Mouse (Mus musculus) hindbrain, embryonic 11.5 days (tissue): ENCODE measurements at regions not wholly inside any gene's neighbourhood (a gene's known extent, or its start where the extent isn't known, plus 50 kb on each side); places are given as distances from the start of the nearest gene placed in this dataset.
"Not testable (repeated sequence)": the region's sequence is repeated elsewhere in the genome, so short reads cannot be mapped to it uniquely, and the experiment has no call there.

Source experiments
- ATAC-seq: fragments of 200-750 bp; cut with Nextera tagmentation; 2 replicates; pipeline ENCODE4 v1.8.0; 2017; ENCODE audit warnings: mild to moderate bottlenecking, moderate TSS enrichment, moderate library complexity; ENCODE audit not compliant: low FRiP score
- DNase-seq: peaks from one replicate; pipeline ENCODE4 v3.0.0-alpha.2; 2015; ENCODE audit warnings: low spot score
- H3K27ac ChIP-seq: fragments of 300-500 bp; sonication (generic); 2 replicates; pipeline ENCODE4 v1.5.1; 2014; ENCODE audit warnings: mild to moderate bottlenecking, low read depth, low read length
- H3K27me3 ChIP-seq: fragments of 300-500 bp; sonication (generic); 2 replicates; pipeline ENCODE4 v1.6.1; 2014; ENCODE audit warnings: mild to moderate bottlenecking, low read length, moderate library complexity, mixed read lengths; ENCODE audit not compliant: control insufficient read depth, insufficient read depth
- H3K36me3 ChIP-seq: fragments of 300-500 bp; sonication (generic); 2 replicates; pipeline ENCODE4 v1.6.1; 2014; ENCODE audit warnings: mild to moderate bottlenecking, low read length, moderate library complexity, mixed read lengths; ENCODE audit not compliant: control insufficient read depth, insufficient read depth
- H3K4me1 ChIP-seq: fragments of 300-500 bp; sonication (generic); replicated peaks from 2 replicates; pipeline ENCODE4 v1.6.1; 2014; ENCODE audit warnings: low read length, mixed read lengths; ENCODE audit not compliant: control insufficient read depth, insufficient read depth
- H3K4me2 ChIP-seq: fragments of 300-500 bp; sonication (generic); replicated peaks from 2 replicates; pipeline ENCODE4 v1.6.1; 2014; ENCODE audit warnings: mild to moderate bottlenecking, low read depth, low read length
- H3K4me3 ChIP-seq: fragments of 300-500 bp; sonication (generic); 2 replicates; pipeline ENCODE4 v1.5.1; 2014; ENCODE audit warnings: low read depth, low read length
- H3K9ac ChIP-seq: fragments of 300-500 bp; sonication (generic); 2 replicates; pipeline ENCODE4 v1.6.1; 2014; ENCODE audit warnings: low read depth, low read length
- H3K9me3 ChIP-seq: fragments of 300-500 bp; sonication (generic); 2 replicates; pipeline ENCODE4 v1.6.1; 2016; ENCODE audit warnings: low read length; ENCODE audit not compliant: control insufficient read depth
- WGBS: fragments of 180-500 bp; shearing (Covaris S2); extraction: QIAGEN DNeasy Blood & Tissue Kit; methylation state at CpG from one replicate; pipeline ENCODE4 v1.1.7; 2014; 5-methylcytosine and 5-hydroxymethylcytosine counted together

DNA sequence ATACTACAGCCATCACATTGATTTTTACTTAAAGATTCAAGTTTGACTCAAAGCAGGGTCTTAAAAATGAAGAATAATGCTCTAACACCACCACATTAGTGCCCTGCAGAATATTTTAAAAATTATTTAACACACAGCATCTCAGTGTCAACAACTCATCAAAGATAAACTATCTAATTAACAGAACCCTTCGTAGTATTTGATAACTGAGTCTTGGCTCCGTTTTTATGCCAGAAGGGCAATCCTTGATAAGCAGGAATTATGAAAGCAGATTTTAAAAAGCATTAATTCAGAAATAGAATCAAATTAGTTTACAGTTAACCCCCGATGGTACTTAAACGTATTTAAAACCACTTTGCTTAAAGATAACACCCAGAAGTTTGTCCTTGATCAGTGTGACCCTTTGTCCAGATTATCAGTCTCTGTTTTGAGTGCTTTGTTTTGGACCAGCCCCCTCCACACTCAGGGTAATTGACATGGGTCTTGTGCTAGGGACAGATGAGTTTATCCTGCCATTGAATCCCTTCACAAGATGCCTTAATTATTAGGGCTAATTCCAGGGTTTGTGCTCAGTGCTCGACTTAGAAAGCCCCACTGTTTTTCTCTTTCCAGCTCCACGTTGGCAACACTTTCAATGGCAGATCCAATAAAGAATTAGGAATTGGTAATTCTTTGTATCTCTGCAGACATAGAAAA, 69.4 kb upstream of the Dph6 start:
- H3K36me3 ChIP-seq = no peaks in the 10 kb centered on the region
- H3K4me3 ChIP-seq = no peak overlapping the region
- ATAC-seq (no peak), DNase-seq (no peak)
- 78% methylated on average over 6 of the region's 6 CpGs for WGBS
- no peak overlapping the region for H3K27ac ChIP-seq
- no peaks in the 10 kb centered on the region for H3K9me3 ChIP-seq
- H3K4me2 ChIP-seq = no peak overlapping the region
- no peaks in the 10 kb centered on the region for H3K27me3 ChIP-seq
- H3K9ac ChIP-seq = no peak overlapping the region
- no peaks in the 10 kb centered on the region for H3K4me1 ChIP-seq

- Histone ChIP-seq H3K4me1 (no peaks in the 10 kb centered on the region), H3K4me3 (no peak overlapping the region), H3K9ac (no peak overlapping the region), H3K36me3 (no peaks in the 10 kb centered on the region), H3K9me3 (no peaks in the 10 kb centered on the region), H3K27me3 (no peaks in the 10 kb centered on the region), H3K4me2 (no peak overlapping the region), H3K27ac (no peak overlapping the region)
- ATAC-seq (no peak), DNase-seq (no peak)
- 85% methylated on average over 1 of the region's 1 CpGs for WGBS
Measured at GRCm38 (mm10) chr2:114727197-114727596, 72.4 kb upstream of the Dph6 start.

DNA sequence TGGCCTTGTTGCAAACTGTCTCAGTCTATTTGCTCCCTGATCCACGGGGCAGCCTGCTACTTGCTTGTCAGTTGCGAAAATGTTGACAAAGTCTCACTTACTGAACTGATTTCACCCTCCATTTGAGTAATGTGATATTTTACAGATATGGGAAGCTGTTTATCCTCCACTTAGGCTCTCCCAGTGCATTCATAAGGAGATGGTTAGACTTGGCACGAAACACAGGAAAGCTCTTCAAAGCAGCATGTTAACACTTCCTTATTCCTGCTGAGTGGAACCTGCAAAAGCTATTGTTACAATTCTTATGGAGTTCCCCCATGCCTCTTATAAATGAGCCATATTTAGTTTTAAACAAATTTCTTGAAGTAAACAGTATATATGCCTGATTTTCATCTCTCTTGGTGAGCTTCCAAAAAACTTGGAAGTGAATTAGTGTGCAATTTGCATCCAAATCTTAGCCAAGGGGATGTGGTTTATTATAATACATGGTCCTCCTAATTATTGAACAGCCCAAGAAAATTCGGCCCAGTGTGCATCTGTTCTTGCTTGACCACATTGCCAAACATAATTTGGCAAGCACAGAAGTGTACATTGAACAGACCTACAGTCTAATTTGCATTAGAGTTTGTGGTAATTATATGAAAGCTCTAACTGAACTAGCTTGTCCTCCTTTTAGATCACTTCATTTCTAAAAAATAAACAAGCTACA, 80.3 kb upstream of the Dph6 start:
- 75% methylated on average over 4 of the region's 4 CpGs for WGBS
- H3K4me3 ChIP-seq = no peak overlapping the region
- no peak overlapping the region for H3K4me2 ChIP-seq
- no peaks in the 10 kb centered on the region for H3K4me1 ChIP-seq
- H3K9ac ChIP-seq = no peak overlapping the region
- DNase-seq = no peak
- no peak for ATAC-seq
- no peaks in the 10 kb centered on the region for H3K9me3 ChIP-seq
- no peak overlapping the region for H3K27ac ChIP-seq
- no peaks in the 10 kb centered on the region for H3K36me3 ChIP-seq
- no peaks in the 10 kb centered on the region for H3K27me3 ChIP-seq

DNA sequence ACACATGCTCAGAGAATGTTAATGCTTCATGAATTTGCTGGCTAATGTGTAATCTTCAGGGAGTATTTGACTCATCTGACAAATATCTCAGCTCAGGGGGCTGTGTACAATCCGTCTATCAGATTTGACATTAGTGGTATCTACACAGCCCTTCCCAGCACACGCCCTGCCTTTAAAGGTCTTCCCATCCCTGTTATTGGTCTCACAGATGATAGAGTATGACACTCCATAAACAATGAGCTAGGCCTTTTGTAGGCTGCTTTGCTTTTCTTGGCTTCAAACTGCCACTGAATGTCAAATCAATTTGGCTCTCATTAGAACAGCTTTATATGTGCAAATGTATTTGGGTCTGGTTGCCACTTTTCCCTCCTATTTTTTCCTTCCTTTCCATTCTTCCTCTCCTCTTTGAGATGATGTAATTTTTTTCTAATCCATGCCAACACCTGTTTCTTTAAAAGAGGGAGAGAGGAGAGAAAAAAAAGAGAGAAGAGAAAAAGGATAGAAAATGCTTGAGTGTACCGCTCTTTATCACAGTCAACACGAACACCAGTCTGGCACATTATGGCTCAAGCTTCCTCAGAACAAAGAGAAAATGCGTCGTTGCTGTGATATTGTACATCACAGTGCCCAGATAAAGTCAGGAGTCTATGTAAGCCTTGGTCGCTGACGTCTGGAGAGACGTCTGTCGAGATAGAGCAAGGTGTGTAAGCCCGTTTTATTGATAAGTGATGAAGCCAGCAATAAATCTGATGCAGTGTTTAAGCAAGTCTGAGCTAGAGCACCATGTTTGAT, 84.9 kb upstream of the Dph6 start:
- Histone ChIP-seq H3K9ac (no peak overlapping the region), H3K4me2 (no peak overlapping the region), H3K27ac (no peak overlapping the region), H3K4me3 (no peak overlapping the region), H3K27me3 (no peaks in the 10 kb centered on the region), H3K4me1 (no peaks in the 10 kb centered on the region), H3K9me3 (no peaks in the 10 kb centered on the region), H3K36me3 (no peaks in the 10 kb centered on the region)
- no peak for ATAC-seq
- 90% methylated on average over 11 of the region's 11 CpGs for WGBS
- no peak for DNase-seq

DNA sequence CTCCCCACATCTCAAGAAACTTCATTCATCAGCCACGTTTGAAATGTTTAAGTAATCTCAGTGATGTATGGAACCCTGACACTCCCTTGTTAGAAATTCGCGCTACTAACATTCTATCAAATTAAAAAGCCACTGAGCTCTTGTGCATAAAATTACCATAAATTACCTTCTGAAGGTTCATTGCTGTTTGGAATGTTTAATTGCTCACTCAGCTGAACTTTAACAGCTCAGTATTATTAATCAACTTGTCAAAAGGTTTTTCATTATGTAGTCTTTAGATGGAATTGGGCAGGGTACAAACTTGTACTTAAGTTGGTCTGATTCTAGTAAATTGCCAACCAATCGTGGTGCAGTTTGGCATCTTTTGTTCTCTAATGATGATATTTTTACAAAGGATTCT, 108.5 kb upstream of the Dph6 start:
- no peaks in the 10 kb centered on the region for H3K9me3 ChIP-seq
- WGBS = 49% methylated on average over 4 of the region's 4 CpGs

DNA sequence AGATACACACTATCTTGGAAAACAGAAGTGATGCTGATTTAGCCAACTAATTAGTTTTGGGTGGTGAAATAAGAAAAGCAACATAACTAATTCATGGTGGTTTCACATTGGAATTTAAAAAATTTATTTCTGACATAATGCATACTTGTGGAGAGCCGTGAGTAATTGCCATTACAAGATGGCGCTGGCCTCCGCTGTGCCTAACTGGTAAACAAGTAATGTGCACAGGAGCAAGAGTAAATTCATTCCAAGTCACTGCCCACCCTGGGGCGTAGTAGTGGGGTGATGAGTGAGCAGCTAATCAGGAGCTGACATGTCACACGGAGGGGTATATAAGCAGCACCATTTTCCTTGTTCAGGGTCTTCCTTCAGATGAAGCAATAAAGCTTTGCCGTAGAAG, 119.0 kb upstream of the Dph6 start:
- not testable (repeated sequence) for H3K4me3 ChIP-seq, H3K4me1 ChIP-seq, H3K4me2 ChIP-seq, H3K9ac ChIP-seq, H3K27ac ChIP-seq, H3K27me3 ChIP-seq, DNase-seq, ATAC-seq, H3K9me3 ChIP-seq, H3K36me3 ChIP-seq
- 87% methylated on average over 6 of the region's 6 CpGs for WGBS

More for the DNA sequence above, 108.5 kb upstream of the Dph6 start:
- Histone ChIP-seq H3K27me3 (no peaks in the 10 kb centered on the region), H3K27ac (no peak overlapping the region), H3K4me3 (no peak overlapping the region), H3K36me3 (no peaks in the 10 kb centered on the region), H3K9ac (no peak overlapping the region), H3K4me2 (no peak overlapping the region), H3K4me1 (no peaks in the 10 kb centered on the region)
- ATAC-seq (no peak), DNase-seq (no peak)

DNA sequence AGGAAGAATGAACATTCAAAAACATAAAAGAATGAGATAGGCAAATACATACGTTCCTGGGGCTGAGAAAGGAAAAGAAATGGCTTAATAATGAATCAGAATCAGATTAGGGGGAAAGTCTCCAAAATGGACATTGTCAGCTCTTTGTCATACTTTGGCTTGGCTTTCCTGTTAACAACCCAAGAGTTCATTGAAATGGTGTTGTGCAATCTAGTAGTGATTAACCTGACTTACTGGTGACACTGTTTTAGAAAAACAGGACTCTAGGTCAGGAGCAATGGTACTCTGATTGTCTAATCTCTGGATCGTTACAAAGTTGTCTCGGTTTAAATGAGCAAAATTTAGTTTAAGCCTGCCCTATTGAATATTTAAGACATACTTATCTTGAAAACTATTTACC, 119.5 kb upstream of the Dph6 start:
- no peaks in the 10 kb centered on the region for H3K4me1 ChIP-seq
- ATAC-seq (no peak), DNase-seq (no peak)
- no peaks in the 10 kb centered on the region for H3K36me3 ChIP-seq
- no peaks in the 10 kb centered on the region for H3K9me3 ChIP-seq
- H3K27me3 ChIP-seq = no peaks in the 10 kb centered on the region
- H3K9ac ChIP-seq = no peak overlapping the region
- no peak overlapping the region for H3K4me2 ChIP-seq
- H3K27ac ChIP-seq = no peak overlapping the region
- WGBS = 91% methylated on average over 3 of the region's 3 CpGs
- H3K4me3 ChIP-seq = no peak overlapping the region

- no peaks in the 10 kb centered on the region for H3K36me3 ChIP-seq
- H3K4me2 ChIP-seq = no peak overlapping the region
- DNase-seq = no peak
- H3K9me3 ChIP-seq = no peaks in the 10 kb centered on the region
- no peak overlapping the region for H3K4me3 ChIP-seq
- WGBS = 80% methylated on average over 2 of the region's 2 CpGs
- no peak overlapping the region for H3K27ac ChIP-seq
- no peaks in the 10 kb centered on the region for H3K4me1 ChIP-seq
- ATAC-seq = no peak
- H3K27me3 ChIP-seq = no peaks in the 10 kb centered on the region
- no peak overlapping the region for H3K9ac ChIP-seq
Measured at GRCm38 (mm10) chr2:114775532-114775931, 120.8 kb upstream of the Dph6 start.
